Mouse (Mus musculus) cerebellum, postnatal 25 days (tissue): ENCODE data around the gene Sae1.
"Not testable (repeated sequence)": the region's sequence is repeated elsewhere in the genome, so short reads cannot be mapped to it uniquely, and the experiment has no call there.

Source experiments
- DNase-seq, 2 experiments: peaks; one replicate each; pipeline ENCODE4 v3.0.0; 2021; ENCODE audit warnings: mixed read lengths in 2 of 2

The Sae1 gene

DNA sequence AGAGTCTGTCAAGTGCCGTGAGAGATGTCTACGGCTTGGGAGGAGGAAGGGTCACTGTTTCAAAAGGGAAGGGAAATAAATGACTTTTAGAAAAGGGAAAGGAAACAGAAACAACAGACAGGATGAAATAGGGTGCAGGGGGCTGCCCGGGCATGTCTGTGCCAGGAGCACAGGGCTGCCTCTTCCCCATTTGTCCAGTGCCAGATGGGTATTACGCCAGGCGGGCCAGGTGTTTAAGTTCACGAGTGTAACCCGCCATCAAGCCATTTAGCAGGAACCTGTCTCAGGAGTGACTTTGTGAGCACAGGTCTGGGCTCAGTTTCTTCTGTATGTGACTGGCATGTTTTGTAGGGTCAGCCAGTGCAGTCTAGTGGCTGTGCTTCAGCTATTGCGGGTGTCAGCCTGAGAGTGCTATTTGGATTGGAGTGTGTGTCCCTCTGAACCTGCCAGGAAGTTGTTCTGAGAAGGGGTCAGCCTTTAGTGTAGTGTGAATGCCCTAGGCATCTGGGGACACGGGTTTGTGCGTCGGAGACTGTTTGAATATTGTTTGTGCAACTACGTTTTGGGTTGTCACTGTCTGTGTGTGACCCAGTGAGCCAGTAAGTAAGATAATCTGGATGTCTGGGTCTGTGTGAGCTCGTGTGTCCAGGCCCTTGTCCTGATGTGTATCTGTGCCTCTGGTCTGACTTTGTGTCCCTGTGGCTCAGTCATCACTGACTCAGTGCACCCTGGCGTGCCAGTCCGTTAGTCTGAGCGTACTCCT lies 78.9 kb downstream of the Sae1 start:
- DNase-seq = peak in 1 of 2 experiments; percentile 20

GRCm38 (mm10) chr7:16308093-16308492 lies 79.5 kb downstream of the Sae1 start, which contains the start of gene Bbc3:
Gene Bbc3, plus strand, starts transcription at chr7:16308393.
- DNase-seq = not testable (repeated sequence)

- DNase-seq = not testable (repeated sequence)
These were observed 80.5 kb downstream of the Sae1 start for GRCm38 (mm10) chr7:16307141-16307540.

DNA sequence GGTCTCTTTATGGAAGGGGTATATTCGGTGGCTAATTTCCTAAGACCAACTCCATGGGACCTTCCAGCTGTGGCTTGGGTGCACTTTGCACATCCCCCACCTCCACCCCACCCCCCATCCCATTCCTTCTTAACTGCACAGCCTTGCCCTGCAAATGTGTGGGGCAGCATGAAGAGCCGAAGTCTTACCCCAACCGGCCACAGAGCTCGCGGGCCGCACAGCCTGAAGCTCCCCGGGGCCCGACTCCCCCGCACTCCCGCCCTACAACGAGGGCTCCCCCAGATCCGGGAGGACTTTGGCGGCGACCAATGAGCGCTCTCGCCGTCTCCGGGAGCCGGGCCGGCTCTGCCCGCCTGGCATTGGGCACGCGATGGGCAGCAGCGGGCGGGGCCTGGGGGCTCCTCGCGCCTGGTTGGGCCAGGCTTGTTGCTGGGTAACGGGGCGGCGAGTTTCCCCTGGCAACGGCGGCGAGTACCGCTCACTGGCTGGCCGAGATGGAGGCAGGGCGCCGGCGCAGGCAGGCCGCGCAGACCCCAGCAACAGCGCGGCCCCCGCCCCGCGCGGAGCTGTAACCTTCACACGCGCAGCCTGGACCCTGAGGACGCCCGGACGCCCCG lies 88.1 kb downstream of the Sae1 start:
- peak; percentile 97 to 98 for DNase-seq

- no peak for DNase-seq
These were observed 88.7 kb downstream of the Sae1 start for GRCm38 (mm10) chr7:16298927-16299326.

GRCm38 (mm10) chr7:16297616-16298015 lies 90.0 kb downstream of the Sae1 start:
- no peak for DNase-seq

- peak; percentile 90 to 98 for DNase-seq
These were observed 90.7 kb downstream of the Sae1 start for GRCm38 (mm10) chr7:16296766-16297390.

DNA sequence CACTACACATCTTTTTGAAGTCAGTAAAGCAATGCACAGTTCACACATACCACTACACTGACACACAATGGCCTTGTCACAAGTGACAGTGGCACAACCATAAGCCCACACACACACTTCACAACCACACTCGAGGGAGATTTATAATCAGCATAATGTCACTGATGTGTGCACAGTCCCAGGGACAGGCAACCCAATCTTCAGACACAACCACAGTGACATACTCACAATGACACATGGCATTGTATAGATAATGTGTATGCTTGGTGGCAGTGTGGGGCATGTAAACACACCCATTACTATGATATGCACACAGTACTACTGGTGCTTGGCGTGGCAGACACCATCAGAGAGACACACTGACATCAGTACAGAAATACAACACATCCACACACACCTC lies 91.5 kb downstream of the Sae1 start:
- no peak for DNase-seq

DNA sequence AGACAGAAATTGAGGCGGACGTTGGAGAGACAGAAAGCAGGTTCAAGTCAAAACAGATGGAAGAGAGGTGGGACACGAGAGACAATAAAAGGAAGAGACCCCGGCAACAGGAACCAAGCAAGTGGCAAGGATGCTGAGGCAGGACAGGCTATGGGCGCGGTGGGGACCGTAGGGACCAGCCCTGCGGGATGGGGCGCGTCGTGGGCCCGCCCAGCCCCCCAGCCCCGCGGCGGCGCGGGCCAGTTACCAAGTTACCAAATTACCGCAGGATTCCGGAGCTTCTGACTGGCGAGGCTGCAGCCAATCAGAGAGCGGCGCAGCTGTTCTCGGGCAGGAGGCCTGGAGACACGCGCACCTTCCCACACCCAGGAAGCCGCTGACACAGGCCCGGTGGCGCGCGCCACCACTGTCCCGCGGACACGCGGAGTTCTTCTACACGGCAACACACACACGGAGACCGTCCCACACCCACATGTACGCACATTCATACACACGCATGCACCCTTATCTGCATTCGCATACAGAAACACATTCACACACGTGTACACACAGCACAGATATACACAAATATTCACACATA lies 92.2 kb downstream of the Sae1 start:
- peak; percentile 90 to 92 for DNase-seq

DNA sequence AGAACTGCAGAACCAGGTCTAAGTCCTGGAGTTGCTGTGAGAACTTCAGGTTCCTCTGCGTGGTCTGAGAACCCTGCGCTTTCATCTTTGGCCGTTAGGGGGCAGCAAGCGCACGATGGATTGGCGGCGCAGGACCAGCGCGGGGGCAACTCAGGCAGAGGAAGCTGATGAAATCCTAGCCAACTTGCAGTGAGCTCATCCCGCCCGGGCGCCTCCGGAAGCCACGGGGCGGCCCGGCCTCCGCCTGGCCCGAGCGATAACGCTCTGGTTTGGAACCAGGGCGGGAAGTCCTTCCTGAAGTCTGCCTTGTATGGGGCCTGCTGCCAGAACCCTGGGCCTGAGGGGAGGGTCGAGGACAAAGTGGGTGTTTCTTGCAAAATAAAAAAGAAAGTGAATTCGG lies 92.8 kb downstream of the Sae1 start:
- DNase-seq = peak; percentile 98

DNA sequence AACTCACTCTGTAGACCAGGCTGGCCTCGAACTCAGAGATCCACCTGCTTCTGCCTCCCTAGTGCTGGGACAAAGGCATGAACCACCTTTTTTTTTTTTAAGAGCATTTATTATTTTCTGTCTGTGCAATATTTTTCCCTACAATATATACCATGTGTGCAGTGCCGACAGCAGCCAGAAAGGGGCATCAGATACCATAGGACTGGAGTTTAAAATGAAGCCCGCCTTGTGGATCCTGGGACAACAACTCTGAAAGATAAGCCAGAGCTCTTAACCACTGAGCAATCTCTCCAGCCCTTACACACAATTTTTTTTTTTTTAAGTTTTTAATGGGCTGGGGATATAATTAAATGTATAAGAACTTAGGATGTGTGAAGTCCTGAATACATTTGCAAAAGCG lies 93.3 kb downstream of the Sae1 start:
- DNase-seq = peak; percentile 47 to 63

- no peak for DNase-seq
These were observed 99.8 kb downstream of the Sae1 start for GRCm38 (mm10) chr7:16287791-16288190.

- DNase-seq = no peak
These were observed 100.6 kb downstream of the Sae1 start for GRCm38 (mm10) chr7:16287016-16287415.

- peak; percentile 96 to 98 for DNase-seq
These were observed 101.3 kb downstream of the Sae1 start, which contains the start of gene Ccdc9 for GRCm38 (mm10) chr7:16286026-16286961. Gene Ccdc9, minus strand, starts transcription at chr7:16286795.

- peak; percentile 41 to 58 for DNase-seq
These were observed 102.1 kb downstream of the Sae1 start for GRCm38 (mm10) chr7:16285450-16286025.

GRCm38 (mm10) chr7:16284904-16285303 lies 102.7 kb downstream of the Sae1 start:
- DNase-seq = no peak

DNA sequence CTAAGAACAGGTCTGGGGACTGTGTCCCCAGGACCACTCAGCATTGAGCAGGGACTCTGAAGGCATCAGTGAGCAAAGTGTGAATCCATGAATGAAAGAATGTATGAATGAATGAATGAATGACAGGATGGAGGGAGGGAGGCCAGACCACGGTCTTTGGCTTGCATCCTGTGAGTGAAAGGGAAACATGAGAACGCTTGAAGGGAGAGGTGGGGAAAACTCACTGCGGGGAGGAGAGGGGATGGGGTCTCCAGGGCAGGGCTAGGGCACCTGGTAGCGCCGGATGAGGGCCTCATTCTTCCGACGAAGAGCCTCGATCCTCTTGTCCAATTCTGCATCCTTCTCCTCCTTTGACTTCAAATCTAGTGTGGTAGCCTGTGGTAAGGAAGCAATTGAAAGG lies 103.6 kb downstream of the Sae1 start:
- no peak for DNase-seq

DNA sequence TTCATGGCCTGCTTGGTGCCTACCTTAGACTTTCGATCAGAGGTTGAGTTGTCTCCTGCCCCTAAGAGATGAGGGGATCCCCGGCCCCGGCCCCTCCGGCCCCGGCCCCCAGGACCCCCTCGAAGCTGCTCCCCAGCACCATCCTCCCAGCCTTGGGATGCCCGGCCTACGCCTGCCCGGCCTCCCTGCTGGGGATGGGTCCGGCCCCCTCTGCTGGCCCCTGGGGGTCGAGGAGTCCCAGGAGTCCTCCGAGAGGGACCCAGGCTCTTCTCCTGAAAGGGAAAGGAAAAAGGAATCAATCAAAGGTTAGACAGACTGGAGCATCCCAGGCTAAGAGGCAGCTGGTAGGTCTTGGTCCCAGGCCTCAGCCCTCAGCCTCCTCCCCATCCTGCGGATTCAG lies 105.3 kb downstream of the Sae1 start:
- no peak for DNase-seq

DNA sequence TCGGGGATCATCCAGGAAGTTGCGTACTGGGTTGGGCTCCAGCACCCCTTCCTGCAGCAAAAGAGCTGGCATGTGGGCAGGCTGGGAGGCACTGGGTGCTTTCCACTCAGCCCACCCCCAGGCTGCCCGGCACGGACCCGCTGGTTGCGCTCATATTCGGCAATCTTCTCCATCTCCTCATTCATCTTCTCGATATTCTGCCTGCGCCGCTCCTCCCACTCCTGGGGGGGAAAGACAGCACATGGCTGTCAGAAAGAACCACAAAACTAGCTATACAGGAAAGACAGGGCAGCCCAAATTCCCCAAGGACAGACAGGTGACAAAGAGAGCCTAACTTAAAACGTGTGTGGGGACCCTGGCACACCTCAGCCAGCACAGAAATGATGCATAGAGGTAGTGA lies 106.9 kb downstream of the Sae1 start:
- no peak for DNase-seq

DNA sequence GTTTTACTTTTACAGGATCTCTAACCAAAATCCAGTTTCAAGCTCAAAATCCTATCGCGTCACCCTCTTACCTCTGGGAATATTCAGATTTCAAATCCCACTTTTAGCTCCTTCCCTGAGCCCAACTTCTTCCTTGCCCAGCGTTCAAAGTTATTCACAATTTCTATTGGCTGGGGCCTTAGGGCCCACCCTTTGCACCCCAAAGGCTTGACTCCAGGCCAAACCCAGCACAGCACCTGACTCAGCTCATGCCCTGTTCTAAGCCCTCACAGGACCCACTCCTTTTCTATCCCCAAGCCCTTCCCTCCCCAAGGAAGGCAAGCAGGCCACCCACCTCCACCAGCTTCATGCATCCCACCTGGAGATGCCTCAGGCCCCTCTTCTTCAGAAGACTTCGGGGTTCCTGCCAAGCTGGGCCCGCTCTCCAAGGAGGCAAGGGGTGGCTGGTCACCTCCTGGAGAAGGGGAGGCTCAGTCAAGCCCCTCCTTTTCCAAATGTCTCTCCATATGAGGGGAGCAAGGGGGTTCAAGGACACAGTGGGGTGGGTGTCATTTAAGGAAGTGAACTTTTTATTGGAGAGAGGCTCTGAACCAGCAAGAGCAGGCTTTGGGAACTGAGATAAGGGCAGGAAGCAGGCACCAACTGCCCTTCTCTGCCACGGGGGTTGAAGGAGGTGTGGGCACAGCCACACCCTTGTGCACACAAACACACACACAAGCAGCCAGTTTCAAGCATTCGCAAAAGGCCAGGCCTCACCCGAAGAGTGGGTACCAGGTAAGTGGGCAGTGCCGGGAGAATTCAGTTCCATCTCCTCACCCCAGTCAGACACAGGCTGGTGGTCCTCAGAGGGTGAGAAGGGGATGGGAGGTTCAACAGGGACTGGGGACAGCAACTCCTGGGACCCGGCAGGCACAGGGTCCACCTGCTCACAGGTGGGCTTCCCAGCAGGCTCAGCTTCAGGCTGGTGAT lies 112.4 kb downstream of the Sae1 start:
- no peak for DNase-seq

GRCm38 (mm10) chr7:16273766-16274140 lies 113.9 kb downstream of the Sae1 start:
- peak in 1 of 2 experiments; percentile 81 for DNase-seq
